Mouse (Mus musculus) embryonic facial prominence, embryonic 11.5 days (tissue): ENCODE measurements at regions not wholly inside any gene's neighbourhood (a gene's known extent, or its start where the extent isn't known, plus 50 kb on each side); places are given as distances from the start of the nearest gene placed in this dataset.
"Not testable (repeated sequence)": the region's sequence is repeated elsewhere in the genome, so short reads cannot be mapped to it uniquely, and the experiment has no call there.

ENCODE experiments used
- ATAC-seq: fragments of 200-750 bp; cut with Nextera tagmentation; replicated peaks from 2 replicates; pipeline ENCODE4 v1.8.0; 2017; ENCODE audit warnings: low read depth; ENCODE audit not compliant: insufficient number of reproducible peaks, low FRiP score, low TSS enrichment
- DNase-seq: peaks from one replicate; pipeline ENCODE4 v3.0.0-alpha.2; 2015; ENCODE audit warnings: low spot score
- H3K27ac ChIP-seq: fragments of 300-500 bp; sonication (generic); replicated peaks from 2 replicates; pipeline ENCODE4 v1.5.1; 2014; ENCODE audit warnings: mild to moderate bottlenecking, low read depth, low read length, control low read depth
- H3K27me3 ChIP-seq: fragments of 300-500 bp; sonication (generic); 2 replicates; pipeline ENCODE4 v1.6.1; 2014; ENCODE audit warnings: mild to moderate bottlenecking, low read length, moderate library complexity, mixed read lengths; ENCODE audit not compliant: control insufficient read depth, insufficient read depth
- H3K36me3 ChIP-seq: fragments of 300-500 bp; sonication (generic); replicated peaks from 2 replicates; pipeline ENCODE4 v1.6.1; 2014; ENCODE audit warnings: low read depth, mild to moderate bottlenecking, low read length, moderate library complexity, mixed read lengths; ENCODE audit not compliant: control insufficient read depth, insufficient read depth
- H3K4me1 ChIP-seq: fragments of 300-500 bp; sonication (generic); 2 replicates; pipeline ENCODE4 v1.6.1; 2014; ENCODE audit warnings: low read length, mixed read lengths; ENCODE audit not compliant: control insufficient read depth, insufficient read depth
- H3K4me2 ChIP-seq: fragments of 300-500 bp; sonication (generic); 2 replicates; pipeline ENCODE4 v1.6.1; 2014; ENCODE audit warnings: low read depth, mild to moderate bottlenecking, control low read depth, low read length, moderate library complexity
- H3K4me3 ChIP-seq: fragments of 300-500 bp; sonication (generic); 2 replicates; pipeline ENCODE4 v1.5.1; 2014; ENCODE audit warnings: low read depth, low read length, control low read depth
- H3K9ac ChIP-seq: fragments of 300-500 bp; sonication (generic); replicated peaks from 2 replicates; pipeline ENCODE4 v1.6.1; 2014; ENCODE audit warnings: mild to moderate bottlenecking, control low read depth, low read length
- H3K9me3 ChIP-seq: fragments of 300-500 bp; sonication (generic); replicated peaks from 2 replicates; pipeline ENCODE4 v1.6.1; 2016; ENCODE audit warnings: mild to moderate bottlenecking, low read length, inconsistent platforms, mixed read lengths; ENCODE audit not compliant: control insufficient read depth
- WGBS: fragments of 180-500 bp; shearing (Covaris S2); extraction: QIAGEN DNeasy Blood & Tissue Kit; methylation state at CpG from one replicate; pipeline ENCODE4 v1.1.7; 2014; 5-methylcytosine and 5-hydroxymethylcytosine counted together

- H3K9ac ChIP-seq, result no peak overlapping the region
- DNase-seq (no peak), ATAC-seq (no peak)
- H3K4me1 ChIP-seq, result no peaks in the 10 kb centered on the region
- H3K9me3 ChIP-seq, result no peaks in the 10 kb centered on the region
- 72% methylated on average over 2 of the region's 2 CpGs for WGBS
- H3K36me3 ChIP-seq, result no peaks in the 10 kb centered on the region
- no peak overlapping the region for H3K27ac ChIP-seq
- H3K27me3 ChIP-seq, result no peaks in the 10 kb centered on the region
- no peak overlapping the region for H3K4me2 ChIP-seq
- H3K4me3 ChIP-seq, result no peak overlapping the region
Observed at GRCm38 (mm10) chr1:17377562-17377961, 768.1 kb downstream of the Crisp4 start.

DNA sequence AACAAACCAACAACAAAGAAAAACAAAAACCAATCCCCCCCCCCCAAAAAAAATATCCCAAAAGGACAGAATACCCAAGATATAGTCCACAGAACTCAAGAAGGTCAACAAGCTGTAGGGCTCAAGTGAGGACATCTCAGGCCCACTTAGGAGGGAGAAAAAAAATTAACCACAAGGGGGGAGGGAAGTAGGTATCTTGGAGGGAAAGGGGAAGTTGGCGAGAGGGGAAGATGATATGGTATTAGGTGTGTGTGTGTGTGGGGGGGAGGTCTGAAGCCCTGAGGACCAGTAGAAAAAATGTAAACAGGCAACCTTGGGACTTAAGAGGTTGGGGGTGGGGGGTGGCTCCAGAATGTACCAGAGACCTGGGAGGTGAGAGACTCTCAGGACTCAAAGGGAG, 797.4 kb downstream of the Crisp4 start:
- Histone ChIP-seq H3K4me2 (no peak overlapping the region), H3K9me3 (no peaks in the 10 kb centered on the region), H3K9ac (no peak overlapping the region), H3K27me3 (no peaks in the 10 kb centered on the region), H3K4me1 (no peaks in the 10 kb centered on the region), H3K36me3 (no peaks in the 10 kb centered on the region), H3K27ac (no peak overlapping the region), H3K4me3 (no peak overlapping the region)
- DNase-seq (no peak), ATAC-seq (no peak)
- WGBS, result 76% methylated on average over 1 of the region's 1 CpGs

DNA sequence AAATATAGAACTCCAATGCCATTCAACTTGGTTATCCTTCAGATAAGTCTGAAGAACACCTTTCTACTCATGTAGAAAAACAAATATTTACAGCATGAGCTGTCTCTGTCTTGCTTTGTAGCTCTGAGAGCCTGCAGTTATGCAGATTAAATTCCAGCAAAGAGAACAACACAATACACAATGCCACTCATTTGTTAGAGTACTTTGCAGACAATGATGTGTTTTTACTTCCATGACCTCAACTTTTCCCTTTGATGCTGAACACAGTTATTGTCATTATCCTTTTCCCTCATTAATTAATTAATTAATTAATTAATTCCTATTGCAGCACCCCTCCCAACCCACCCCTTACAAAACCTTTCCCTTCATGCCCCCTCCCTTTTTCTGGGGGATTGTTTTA, 807.9 kb downstream of the Crisp4 start:
- no peaks in the 10 kb centered on the region for H3K9me3 ChIP-seq
- H3K36me3 ChIP-seq, result no peaks in the 10 kb centered on the region
- H3K4me3 ChIP-seq, result no peak overlapping the region
- ATAC-seq (no peak), DNase-seq (no peak)
- no peaks in the 10 kb centered on the region for H3K27me3 ChIP-seq
- no peak overlapping the region for H3K27ac ChIP-seq
- H3K4me2 ChIP-seq, result no peak overlapping the region
- no peaks in the 10 kb centered on the region for H3K4me1 ChIP-seq
- H3K9ac ChIP-seq, result no peak overlapping the region

DNA sequence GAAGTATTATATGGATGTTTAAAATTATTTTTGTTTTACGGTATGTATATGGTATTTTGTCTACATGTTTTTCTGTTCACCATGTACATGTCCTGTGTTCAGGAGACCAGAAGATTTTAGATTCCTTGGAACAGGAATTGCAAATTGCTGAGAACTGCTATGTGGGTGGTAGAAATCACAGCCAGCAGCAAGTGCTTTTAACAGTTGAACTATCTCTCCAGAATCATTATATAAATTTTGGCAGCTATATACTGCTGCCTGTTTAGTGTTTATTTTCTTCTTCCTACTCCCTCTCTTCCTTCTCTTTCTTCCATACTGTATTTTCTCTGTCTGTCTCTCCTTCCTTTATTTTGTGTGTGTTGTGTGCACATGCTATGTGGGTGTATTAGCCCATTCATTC, 834.3 kb downstream of the Crisp4 start:
- not testable (repeated sequence) for ATAC-seq, H3K4me3 ChIP-seq, H3K4me1 ChIP-seq, DNase-seq, H3K4me2 ChIP-seq, H3K27me3 ChIP-seq, H3K36me3 ChIP-seq, H3K27ac ChIP-seq, H3K9ac ChIP-seq, H3K9me3 ChIP-seq
- WGBS, result 94% methylated on average over 1 of the region's 1 CpGs

GRCm38 (mm10) chr1:17309928-17310327, 835.8 kb downstream of the Crisp4 start:
- H3K36me3 ChIP-seq, H3K9me3 ChIP-seq, H3K4me2 ChIP-seq, H3K27me3 ChIP-seq, H3K4me1 ChIP-seq, H3K27ac ChIP-seq, H3K4me3 ChIP-seq, DNase-seq, H3K9ac ChIP-seq, ATAC-seq: not testable (repeated sequence)
